Mouse (Mus musculus) ES-Bruce4 (cell line): Measurements from ENCODE around the gene Cavin2. TPM values are rescaled to one million over a fixed set of nuclear protein-coding genes. Genes with fewer than 3 reads are reported as not detected.

Experiments used
- H3K27ac ChIP-seq: 2 replicates; pipeline ENCODE4 v1.5.1; 2012; ENCODE audit warnings: low read length, inconsistent platforms; ENCODE audit not compliant: insufficient read depth
- H3K27me3 ChIP-seq: 2 replicates; pipeline ENCODE4 v1.6.1; 2012; ENCODE audit warnings: mild to moderate bottlenecking, low read length, inconsistent platforms; ENCODE audit not compliant: control insufficient read depth, poor library complexity, insufficient read depth, severe bottlenecking
- H3K36me3 ChIP-seq: 2 replicates; pipeline ENCODE4 v1.6.1; 2012; ENCODE audit warnings: inconsistent platforms, mild to moderate bottlenecking, low read length, moderate library complexity; ENCODE audit not compliant: control insufficient read depth, poor library complexity, insufficient read depth, severe bottlenecking
- H3K4me1 ChIP-seq: one replicate; pipeline ENCODE4 v1.8.1; 2011; ENCODE audit warnings: low read length; ENCODE audit not compliant: control insufficient read depth, insufficient read depth
- H3K4me3 ChIP-seq: 2 replicates; pipeline ENCODE4 v1.5.1; 2011; ENCODE audit warnings: low read depth, mild to moderate bottlenecking, low read length
- H3K9ac ChIP-seq: 2 replicates; pipeline ENCODE4 v1.6.1; 2012; ENCODE audit warnings: low read depth, mild to moderate bottlenecking, inconsistent platforms; ENCODE audit not compliant: poor library complexity, severe bottlenecking
- H3K9me3 ChIP-seq: replicated peaks from 2 replicates; pipeline ENCODE4 v1.6.1; 2012; ENCODE audit warnings: mild to moderate bottlenecking, low read length, inconsistent platforms; ENCODE audit not compliant: control insufficient read depth, poor library complexity, insufficient read depth, severe bottlenecking
- CTCF ChIP-seq: IDR thresholded peaks from one replicate; pipeline ENCODE4 v1.8.1; 2011; ENCODE audit warnings: low read depth, low read length
- EP300 ChIP-seq: IDR thresholded peaks from 2 replicates; pipeline ENCODE4 v1.6.1; 2011; ENCODE audit warnings: low read depth, low read length; ENCODE audit not compliant: insufficient read depth
- POLR2A ChIP-seq: IDR thresholded peaks from one replicate; pipeline ENCODE4 v1.8.1; 2011; ENCODE audit warnings: low read length; ENCODE audit not compliant: insufficient read depth
- polyA plus RNA-seq: library from polyadenylated mRNA; stranded (reverse); fragments of >200 nt; gene quantifications from 2 replicates; pipeline ENCODE4 v1.2.4, GENCODE M21; 2011; ENCODE audit warnings: low read depth; ENCODE audit not compliant: missing spikeins, insufficient read depth, insufficient read length

Cavin2 gene
- polyA plus RNA-seq, 1 experiment: 0.33 TPM

- Histone ChIP-seq H3K27me3 (no peaks in the 10 kb centered on the region), H3K27ac (no peak overlapping the region), H3K36me3 (no peaks in the 10 kb centered on the region), H3K9ac (no peak overlapping the region), H3K4me3 (no peak overlapping the region), H3K4me1 (no peaks in the 10 kb centered on the region), H3K9me3 (no peaks in the 10 kb centered on the region)
- TF ChIP-seq POLR2A (no peak), CTCF (no peak)
These were observed 3.4 kb downstream of the Cavin2 start for GRCm38 (mm10) chr1:51292348-51292747.

- H3K9ac ChIP-seq: no peak overlapping the region
- no peaks in the 10 kb centered on the region for H3K27me3 ChIP-seq
- no peaks in the 10 kb centered on the region for H3K9me3 ChIP-seq
- H3K27ac ChIP-seq: no peak overlapping the region
- H3K4me1 ChIP-seq: no peaks in the 10 kb centered on the region
- H3K4me3 ChIP-seq: no peak overlapping the region
- no peaks in the 10 kb centered on the region for H3K36me3 ChIP-seq
- TF ChIP-seq CTCF (no peak), EP300 (no peak), POLR2A (no peak)
These were observed 11.5 kb downstream of the Cavin2 start for GRCm38 (mm10) chr1:51300295-51300930.

- Histone ChIP-seq H3K4me3 (no peak overlapping the region), H3K9ac (no peak overlapping the region), H3K27ac (no peak overlapping the region), H3K36me3 (no peaks in the 10 kb centered on the region), H3K9me3 (no peaks in the 10 kb centered on the region), H3K27me3 (no peaks in the 10 kb centered on the region), H3K4me1 (no peaks in the 10 kb centered on the region)
- TF ChIP-seq POLR2A: no peak
- no peak for TF ChIP-seq EP300
- no peak for TF ChIP-seq CTCF
These were observed 18.1 kb downstream of the Cavin2 start for GRCm38 (mm10) chr1:51307056-51307455.

- Histone ChIP-seq H3K27ac (no peak overlapping the region), H3K9me3 (no peaks in the 10 kb centered on the region; the same call in 1 of the 2 replicates), H3K9ac (no peak overlapping the region), H3K4me1 (no peaks in the 10 kb centered on the region), H3K4me3 (no peak overlapping the region), H3K27me3 (no peaks in the 10 kb centered on the region), H3K36me3 (no peaks in the 10 kb centered on the region)
- no peak for TF ChIP-seq CTCF
- TF ChIP-seq EP300: no peak
- TF ChIP-seq POLR2A: no peak
These were observed 26.6 kb downstream of the Cavin2 start for GRCm38 (mm10) chr1:51315476-51315875.

GRCm38 (mm10) chr1:51323506-51323905 is 34.6 kb downstream of the Cavin2 start:
- no peaks in the 10 kb centered on the region for H3K36me3 ChIP-seq
- no peak overlapping the region for H3K4me3 ChIP-seq
- no peaks in the 10 kb centered on the region; the same call in 1 of the 2 replicates for H3K9me3 ChIP-seq
- H3K27ac ChIP-seq: no peak overlapping the region
- no peak for TF ChIP-seq POLR2A
- no peak for TF ChIP-seq EP300
- TF ChIP-seq CTCF: no peak
- H3K4me1 ChIP-seq: no peaks in the 10 kb centered on the region
- H3K9ac ChIP-seq: no peak overlapping the region
- no peaks in the 10 kb centered on the region; the same call in 1 of the 2 replicates for H3K27me3 ChIP-seq

- H3K36me3 ChIP-seq: no peaks in the 10 kb centered on the region
- no peak overlapping the region for H3K27ac ChIP-seq
- H3K4me1 ChIP-seq: no peaks in the 10 kb centered on the region
- no peak overlapping the region for H3K4me3 ChIP-seq
- no peak overlapping the region for H3K9ac ChIP-seq
- H3K27me3 ChIP-seq: no peaks in the 10 kb centered on the region; the same call in 1 of the 2 replicates
- no peak for TF ChIP-seq CTCF
- TF ChIP-seq POLR2A: no peak
- no peak for TF ChIP-seq EP300
- no peaks in the 10 kb centered on the region for H3K9me3 ChIP-seq
These were observed 39.6 kb downstream of the Cavin2 start for GRCm38 (mm10) chr1:51328541-51328940.
